Mouse (Mus musculus): ENCODE measurements around the gene Slc25a22. TPM values are rescaled to one million over a fixed set of nuclear protein-coding genes. Genes with fewer than 3 reads are reported as not detected.

The Slc25a22 gene
- total and polyA plus RNA-seq, 3 experiments, result 55.8 to 85.8 (median 72.6) TPM

- no peak overlapping the region for H3K9ac ChIP-seq (ENCODE audit: low read depth, low read length)
- intact Hi-C loops (cut with DNase I), result no loop called here
- no peaks in the 10 kb centered on the region for H3K27me3 ChIP-seq (ENCODE audit: control insufficient read depth, insufficient read depth, low read length)
- WGBS, result 69% methylated on average over 4 of the region's 4 CpGs
- H3K4me3 ChIP-seq, result no peak overlapping the region
- H3K79me2 ChIP-seq (replicated peaks; ENCODE audit: control insufficient read depth, insufficient read depth, low read length), result no peaks in the 10 kb centered on the region
- no peaks in the 10 kb centered on the region for H3K4me1 ChIP-seq (ENCODE audit: control insufficient read depth, insufficient read depth, low read length)
- no peak for DNase-seq
- TF ChIP-seq CTCF (IDR thresholded peaks at IDR 0.05) (no peak), POLR2A (IDR thresholded peaks at IDR 0.05; ENCODE audit: insufficient read depth, low read depth, low read length) (no peak), EP300 (IDR thresholded peaks at IDR 0.05; ENCODE audit: insufficient read depth, low read depth, low read length) (no peak)
- H3K36me3 ChIP-seq (ENCODE audit: control insufficient read depth, insufficient read depth, low read length), result no peaks in the 10 kb centered on the region
- no peak overlapping the region for H3K27ac ChIP-seq
Measured at GRCm38 (mm10) chr7:141423811-141424210, 13.9 kb downstream of the Slc25a22 start.

- Histone ChIP-seq H3K27ac (no peak overlapping the region), H3K27me3 (ENCODE audit: control insufficient read depth, insufficient read depth, low read length) (no peaks in the 10 kb centered on the region), H3K79me2 (replicated peaks; ENCODE audit: control insufficient read depth, insufficient read depth, low read length) (no peaks in the 10 kb centered on the region), H3K4me3 (no peak overlapping the region), H3K9ac (ENCODE audit: low read depth, low read length) (no peak overlapping the region), H3K4me1 (ENCODE audit: control insufficient read depth, insufficient read depth, low read length) (no peaks in the 10 kb centered on the region), H3K36me3 (ENCODE audit: control insufficient read depth, insufficient read depth, low read length) (no peaks in the 10 kb centered on the region)
- DNase-seq, result no peak
- TF ChIP-seq EP300 (IDR thresholded peaks at IDR 0.05; ENCODE audit: insufficient read depth, low read depth, low read length) (no peak), CTCF (IDR thresholded peaks at IDR 0.05) (no peak), POLR2A (IDR thresholded peaks at IDR 0.05; ENCODE audit: insufficient read depth, low read depth, low read length) (no peak)
- intact Hi-C loops (cut with DNase I), result no loop called here
- 73% methylated on average over 9 of the region's 9 CpGs for WGBS
Measured at GRCm38 (mm10) chr7:141420030-141420702, 17.5 kb downstream of the Slc25a22 start.

- no peaks in the 10 kb centered on the region for H3K36me3 ChIP-seq (ENCODE audit: control insufficient read depth, insufficient read depth, low read length)
- peak in 1 of 2 experiments; percentile 41 for DNase-seq
- WGBS, result 61% methylated on average over 7 of the region's 7 CpGs
- H3K27ac ChIP-seq, result no peak overlapping the region
- H3K4me1 ChIP-seq (ENCODE audit: control insufficient read depth, insufficient read depth, low read length), result no peaks in the 10 kb centered on the region; the same call in 1 of the 2 replicates
- no peaks in the 10 kb centered on the region for H3K27me3 ChIP-seq (ENCODE audit: control insufficient read depth, insufficient read depth, low read length)
- no peak overlapping the region for H3K9ac ChIP-seq (ENCODE audit: low read depth, low read length)
- no peak for TF ChIP-seq POLR2A (IDR thresholded peaks at IDR 0.05; ENCODE audit: insufficient read depth, low read depth, low read length)
- no peak for TF ChIP-seq EP300 (IDR thresholded peaks at IDR 0.05; ENCODE audit: insufficient read depth, low read depth, low read length)
- TF ChIP-seq CTCF (IDR thresholded peaks at IDR 0.05), result no peak
- no peaks in the 10 kb centered on the region for H3K79me2 ChIP-seq (replicated peaks; ENCODE audit: control insufficient read depth, insufficient read depth, low read length)
- intact Hi-C loops (cut with DNase I), result no loop called here
- H3K4me3 ChIP-seq, result no peak overlapping the region
Measured at GRCm38 (mm10) chr7:141418970-141419369, 18.7 kb downstream of the Slc25a22 start.

GRCm38 (mm10) chr7:141417731-141418681, 19.7 kb downstream of the Slc25a22 start:
- 69% methylated on average over 8 of the region's 8 CpGs for WGBS
- H3K4me3 ChIP-seq, result no peak overlapping the region
- TF ChIP-seq POLR2A (IDR thresholded peaks at IDR 0.05; ENCODE audit: insufficient read depth, low read depth, low read length) (no peak), CTCF (IDR thresholded peaks at IDR 0.05) (peak; percentile 41)
- no peak overlapping the region for H3K9ac ChIP-seq (ENCODE audit: low read depth, low read length)
- intact Hi-C loops (cut with DNase I), result no loop called here
- H3K27me3 ChIP-seq (ENCODE audit: control insufficient read depth, insufficient read depth, low read length), result no peaks in the 10 kb centered on the region
- H3K27ac ChIP-seq, result no peak overlapping the region
- no peaks in the 10 kb centered on the region for H3K36me3 ChIP-seq (ENCODE audit: control insufficient read depth, insufficient read depth, low read length)
- H3K79me2 ChIP-seq (replicated peaks; ENCODE audit: control insufficient read depth, insufficient read depth, low read length), result no peaks in the 10 kb centered on the region
- DNase-seq, result peak in 1 of 2 experiments; percentile 18
- H3K4me1 ChIP-seq (ENCODE audit: control insufficient read depth, insufficient read depth, low read length), result no peaks in the 10 kb centered on the region; the same call in 1 of the 2 replicates

- H3K4me1 ChIP-seq (ENCODE audit: control insufficient read depth, insufficient read depth, low read length), result no peaks in the 10 kb centered on the region; the same call in 1 of the 2 replicates
- H3K27me3 ChIP-seq (ENCODE audit: control insufficient read depth, insufficient read depth, low read length), result no peaks in the 10 kb centered on the region
- H3K4me3 ChIP-seq, result no peak overlapping the region
- intact Hi-C loops (cut with DNase I), result no loop called here
- DNase-seq, result peak in 1 of 2 experiments; percentile 20
- H3K79me2 ChIP-seq (replicated peaks; ENCODE audit: control insufficient read depth, insufficient read depth, low read length), result no peaks in the 10 kb centered on the region
- no peak overlapping the region for H3K27ac ChIP-seq
- WGBS, result 86% methylated on average over 6 of the region's 6 CpGs
- TF ChIP-seq EP300 (IDR thresholded peaks at IDR 0.05; ENCODE audit: insufficient read depth, low read depth, low read length) (no peak), CTCF (IDR thresholded peaks at IDR 0.05) (no peak), POLR2A (IDR thresholded peaks at IDR 0.05; ENCODE audit: insufficient read depth, low read depth, low read length) (no peak)
- no peak overlapping the region for H3K9ac ChIP-seq (ENCODE audit: low read depth, low read length)
- H3K36me3 ChIP-seq (ENCODE audit: control insufficient read depth, insufficient read depth, low read length), result no peaks in the 10 kb centered on the region
Measured at GRCm38 (mm10) chr7:141416144-141416841, 21.4 kb downstream of the Slc25a22 start.
